Mouse (Mus musculus): ENCODE measurements around the gene Cilp.
"Not testable (repeated sequence)": the region's sequence is repeated elsewhere in the genome, so short reads cannot be mapped to it uniquely, and the experiment has no call there.

Cilp gene

DNA sequence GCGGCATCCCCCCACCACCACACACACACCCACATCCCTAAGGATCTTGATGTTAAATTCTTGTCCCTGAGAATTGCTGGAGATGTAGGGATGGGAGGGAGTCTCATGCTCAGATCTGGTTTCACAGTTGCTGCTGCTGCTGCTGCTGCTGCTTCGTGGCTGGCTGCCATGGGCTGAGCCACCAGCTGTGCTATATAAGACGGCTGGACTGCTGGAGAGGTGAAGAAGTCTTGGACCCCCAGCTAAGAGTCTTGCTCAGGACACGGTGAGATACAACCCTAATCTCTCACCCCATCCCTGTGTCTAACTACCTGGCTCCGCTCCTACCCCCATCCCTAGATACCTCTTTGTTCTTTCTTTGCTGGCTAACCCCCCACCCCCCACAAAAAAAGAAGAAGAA is at the start of gene Cilp:
Cilp (plus strand) TSS at position 222 of the 400 bp plus-strand sequence.
- DNase-seq (ENCODE audit: low spot score) = no peak

DNA sequence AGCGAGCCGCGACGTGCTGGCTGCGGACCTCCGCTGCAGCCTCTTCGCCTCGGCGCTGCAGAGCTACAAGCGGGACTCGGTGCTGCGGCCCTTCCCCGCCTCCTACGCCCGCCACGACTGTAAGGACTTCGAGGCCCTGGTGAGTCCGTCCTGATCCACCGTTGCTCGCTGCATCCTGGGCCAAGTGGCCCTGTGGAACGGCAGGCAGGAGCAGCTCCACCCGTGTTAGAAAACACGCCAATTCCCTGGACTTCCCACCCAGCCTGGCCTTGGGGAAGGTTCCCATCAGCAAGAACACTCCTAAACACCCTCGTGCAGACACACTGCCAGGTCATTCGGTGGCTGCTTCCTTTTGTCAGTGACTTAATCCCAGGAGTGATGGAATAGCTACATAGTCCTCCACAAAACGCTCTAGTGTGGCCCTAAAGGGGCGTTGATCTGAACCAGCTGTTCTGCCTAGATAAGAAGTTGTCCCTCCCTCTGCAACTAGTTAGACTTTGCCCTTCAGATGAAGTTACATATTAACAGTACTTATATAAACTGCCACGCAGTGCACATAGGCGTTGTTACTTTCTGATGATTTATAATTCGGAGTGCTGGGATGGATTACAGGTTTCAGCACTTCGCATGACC is 49.4 kb upstream of the Cilp start:
- no peak for DNase-seq (ENCODE audit: low spot score)

DNA sequence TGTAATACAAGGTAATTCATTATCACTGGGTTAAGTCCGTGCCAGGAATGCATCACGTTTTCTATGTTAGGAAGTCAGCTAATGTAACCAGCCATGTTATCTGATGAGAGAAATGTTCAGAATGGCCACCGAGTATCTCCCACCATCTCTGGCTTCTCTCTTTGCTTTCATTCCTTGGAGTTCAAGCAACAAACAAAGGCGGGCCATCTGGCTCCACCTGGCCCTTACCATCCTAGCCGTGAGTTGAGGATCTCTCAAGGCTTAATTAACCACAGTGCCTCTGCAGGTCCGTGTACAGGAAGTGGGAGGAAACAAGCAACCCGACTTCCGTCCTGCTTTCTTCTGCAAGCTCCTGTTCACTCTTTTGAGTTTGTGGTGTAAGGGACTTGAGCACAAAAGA is 48.0 kb upstream of the Cilp start:
- DNase-seq (ENCODE audit: low spot score) = no peak

DNA sequence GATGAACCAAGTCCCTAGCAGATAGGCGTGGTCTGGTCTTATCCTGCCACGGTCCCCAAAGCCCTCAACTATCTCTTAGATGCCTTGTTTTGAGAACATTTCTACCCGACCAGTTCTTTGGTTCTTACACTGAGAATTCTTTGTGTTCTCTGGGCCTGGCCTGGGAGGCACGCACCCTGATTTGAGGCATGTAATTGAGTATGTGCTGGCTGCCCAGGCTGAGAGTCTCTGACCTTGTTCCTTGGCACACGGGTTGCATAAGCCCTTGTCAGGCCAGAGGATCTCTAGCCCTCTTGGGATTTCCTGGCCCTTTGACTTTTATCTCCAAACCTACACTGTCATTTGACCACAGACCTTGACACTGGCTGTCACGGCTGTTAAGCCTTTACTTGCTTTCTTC is 47.3 kb upstream of the Cilp start:
- DNase-seq (ENCODE audit: low spot score) = no peak

DNA sequence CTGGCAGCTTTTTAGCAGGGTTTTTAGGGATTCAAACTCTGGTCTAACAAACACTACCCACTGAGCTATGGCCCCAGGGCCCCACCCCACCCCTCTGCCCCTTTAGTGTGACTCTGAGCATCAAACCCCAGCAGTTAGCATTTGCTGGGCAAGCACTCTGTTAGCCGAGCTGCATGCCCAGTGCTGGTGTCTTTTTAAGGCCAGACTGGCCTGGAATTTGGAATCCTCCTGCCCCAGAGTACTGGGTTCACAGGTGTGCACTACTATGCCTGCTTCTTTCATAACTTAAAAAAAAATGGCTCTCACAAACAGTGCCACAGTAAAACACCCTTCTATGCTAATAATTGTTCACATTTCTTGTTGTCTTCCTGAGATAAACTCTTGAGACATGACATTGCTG is 46.1 kb upstream of the Cilp start:
- DNase-seq (ENCODE audit: low spot score) = no peak

DNA sequence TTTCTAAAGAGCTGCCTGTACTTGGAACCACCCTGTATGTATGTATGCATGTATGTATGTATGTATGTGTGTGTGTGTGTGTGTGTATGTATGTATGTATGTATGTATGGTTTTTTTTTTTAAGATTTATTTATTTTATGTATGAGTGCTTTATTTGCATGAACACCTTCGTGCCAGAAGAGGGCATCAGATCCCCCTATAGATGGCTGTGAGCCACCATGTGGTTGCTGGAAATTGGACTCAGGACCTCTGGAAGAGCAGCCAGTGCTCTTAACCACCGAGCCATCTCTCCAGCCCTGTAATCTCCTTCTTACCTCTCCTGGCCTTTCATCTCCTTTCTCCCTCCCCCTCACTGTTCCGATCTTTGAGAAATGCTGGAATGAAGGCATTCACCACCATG is 44.6 kb upstream of the Cilp start:
- not testable (repeated sequence) for DNase-seq (ENCODE audit: low spot score)

DNA sequence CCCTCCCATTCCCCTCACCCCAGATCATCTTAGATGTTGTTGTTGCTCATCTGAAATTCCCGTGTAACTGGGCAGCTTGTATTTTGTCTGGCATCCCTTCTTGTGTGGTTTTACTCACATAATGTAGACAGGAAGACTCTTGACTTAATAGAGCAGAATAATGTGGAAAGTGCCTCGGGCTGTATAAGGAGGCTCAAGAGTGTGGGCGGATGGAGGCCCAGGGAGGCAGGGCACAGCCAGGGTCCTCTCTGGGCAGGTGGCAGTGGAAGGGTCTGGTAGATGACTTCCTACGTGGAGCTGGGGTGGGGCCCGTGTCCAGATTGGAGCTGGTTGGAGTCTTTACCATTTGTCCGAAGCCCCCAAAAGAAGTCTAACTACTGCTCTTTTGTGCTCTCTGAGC is 41.1 kb upstream of the Cilp start:
- DNase-seq (ENCODE audit: low spot score) = no peak

DNA sequence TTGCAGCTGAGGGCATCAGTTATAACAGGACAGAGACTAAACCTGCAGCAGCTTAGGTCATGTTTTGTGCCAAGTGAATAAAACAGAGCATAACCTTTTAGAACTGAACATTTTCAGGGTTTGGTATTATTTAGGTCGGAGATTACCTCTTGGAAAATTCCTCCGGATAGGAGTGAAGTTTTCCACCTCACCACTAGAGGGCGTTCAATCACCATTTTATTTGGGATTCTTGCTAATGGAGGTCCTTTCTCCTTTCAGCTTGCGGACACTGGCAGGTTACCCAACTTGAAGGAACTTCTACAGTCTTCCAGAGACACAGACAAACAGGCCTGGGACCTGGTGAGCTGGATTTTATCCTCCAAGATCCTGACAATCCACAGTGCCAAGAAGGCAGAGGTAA is 39.2 kb upstream of the Cilp start:
- DNase-seq (ENCODE audit: low spot score) = peak; percentile 57

DNA sequence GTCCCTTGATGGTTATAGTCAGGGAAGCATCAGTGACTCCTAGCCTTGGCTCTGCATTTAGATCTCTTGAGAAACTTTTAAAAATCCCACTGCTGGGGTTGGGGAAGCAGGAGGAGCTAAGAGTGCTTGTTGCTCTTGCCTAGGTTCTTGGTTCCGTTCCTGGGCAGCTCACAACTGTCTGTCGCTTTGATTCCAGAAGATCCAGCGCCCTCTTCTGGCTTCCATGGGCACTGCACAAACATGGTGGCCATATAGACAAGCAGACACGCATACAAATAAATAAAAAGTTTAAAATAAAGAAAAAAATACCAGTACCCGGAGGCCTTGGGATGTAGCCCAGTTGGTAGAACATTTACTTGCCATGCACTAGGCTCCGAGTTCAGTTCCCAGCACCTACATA is 34.7 kb upstream of the Cilp start:
- DNase-seq (ENCODE audit: low spot score) = no peak

DNA sequence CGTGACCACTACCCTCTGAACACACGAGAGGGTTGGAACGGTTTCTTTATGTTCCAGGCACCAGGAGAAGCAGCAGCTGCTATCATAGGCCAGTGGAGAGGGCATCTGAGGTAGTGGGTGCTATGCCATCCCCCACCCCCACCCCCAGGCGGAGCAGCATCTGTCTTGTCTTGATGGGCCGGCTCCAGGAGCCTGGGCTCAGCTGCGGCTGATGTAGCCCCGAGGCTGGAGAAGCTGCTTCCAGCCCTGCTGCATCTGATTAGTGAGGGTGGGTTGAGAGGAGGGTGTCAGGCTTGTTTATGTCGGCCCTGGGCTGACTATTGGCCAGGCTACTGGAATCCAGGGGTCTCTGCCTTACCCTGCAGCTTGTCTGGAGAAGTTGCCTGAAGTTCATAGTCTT is 33.7 kb upstream of the Cilp start:
- DNase-seq (ENCODE audit: low spot score) = no peak

DNA sequence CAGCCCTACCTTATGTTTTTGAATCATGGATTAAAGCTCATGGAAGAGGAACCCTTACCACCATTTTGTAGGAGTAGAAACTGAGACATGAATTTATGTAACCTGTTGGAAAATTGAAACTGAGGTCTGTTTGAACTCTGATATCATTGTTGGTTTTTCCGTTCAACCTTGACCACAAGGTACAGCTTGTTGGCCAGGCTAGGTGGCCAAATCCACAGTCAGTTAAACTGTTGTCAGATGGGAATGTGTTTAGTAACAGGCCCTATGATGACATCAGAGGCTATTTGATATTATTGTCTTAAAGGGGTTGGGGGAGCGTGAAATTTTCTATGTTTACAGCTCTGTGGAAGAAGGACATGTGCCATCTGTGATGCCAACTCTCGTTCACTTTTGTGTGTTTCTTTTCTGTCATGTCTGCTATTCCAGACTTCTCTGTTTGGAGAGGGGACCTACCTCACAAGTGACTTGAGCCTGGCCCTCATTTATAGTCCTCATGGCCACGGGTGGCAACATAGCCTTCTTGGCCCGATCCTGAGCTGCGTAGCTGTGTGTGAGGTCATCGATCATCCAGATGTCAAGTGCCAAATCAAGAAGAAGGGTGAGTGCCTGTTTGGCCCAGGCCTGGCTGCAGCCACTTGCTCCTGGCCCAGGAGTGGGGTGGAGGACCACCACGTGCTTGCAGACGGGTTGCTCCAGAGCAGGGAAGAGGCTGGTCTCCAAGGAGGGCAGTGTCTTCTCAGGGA is 31.6 kb upstream of the Cilp start:
- no peak for DNase-seq (ENCODE audit: low spot score)

DNA sequence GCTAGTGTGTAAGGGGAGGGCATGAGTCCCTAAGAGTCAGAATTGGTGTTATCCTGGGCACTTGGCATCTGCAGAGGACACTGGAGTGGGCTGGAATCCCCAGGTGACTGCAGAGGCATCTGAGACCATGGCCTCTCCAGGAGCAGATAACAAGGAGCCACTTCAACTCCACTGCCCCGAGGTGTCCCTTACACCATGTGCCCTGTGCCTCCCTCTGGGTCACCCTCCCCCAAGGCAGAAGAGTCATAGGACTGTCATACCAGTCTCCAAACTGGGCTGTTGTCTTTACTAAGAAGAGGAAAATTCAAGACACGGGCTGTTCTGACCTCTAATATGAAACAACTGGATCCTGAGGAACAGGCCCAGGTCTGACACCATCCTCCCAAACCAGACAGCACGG is 30.2 kb upstream of the Cilp start:
- no peak for DNase-seq (ENCODE audit: low spot score)

DNA sequence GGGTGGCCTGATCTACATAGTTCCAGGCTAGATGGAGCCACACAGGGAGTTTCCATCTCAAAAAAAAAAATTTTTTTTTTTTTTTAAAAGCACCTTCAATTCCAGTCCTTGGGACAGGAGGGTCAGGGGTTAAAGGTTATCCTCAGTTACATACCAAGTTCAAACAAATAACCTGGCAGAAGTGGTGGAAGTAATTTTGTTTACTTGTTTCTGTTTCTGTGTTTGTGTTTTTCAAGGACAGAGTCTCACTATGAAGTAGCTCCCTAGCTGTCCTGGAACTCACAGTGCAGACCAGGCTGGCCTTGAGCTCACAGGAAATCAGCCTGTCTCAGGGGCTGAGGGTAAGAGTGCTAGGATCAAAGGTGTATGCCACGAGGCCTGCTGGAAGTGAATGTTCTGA is 29.4 kb upstream of the Cilp start:
- DNase-seq (ENCODE audit: low spot score) = no peak

DNA sequence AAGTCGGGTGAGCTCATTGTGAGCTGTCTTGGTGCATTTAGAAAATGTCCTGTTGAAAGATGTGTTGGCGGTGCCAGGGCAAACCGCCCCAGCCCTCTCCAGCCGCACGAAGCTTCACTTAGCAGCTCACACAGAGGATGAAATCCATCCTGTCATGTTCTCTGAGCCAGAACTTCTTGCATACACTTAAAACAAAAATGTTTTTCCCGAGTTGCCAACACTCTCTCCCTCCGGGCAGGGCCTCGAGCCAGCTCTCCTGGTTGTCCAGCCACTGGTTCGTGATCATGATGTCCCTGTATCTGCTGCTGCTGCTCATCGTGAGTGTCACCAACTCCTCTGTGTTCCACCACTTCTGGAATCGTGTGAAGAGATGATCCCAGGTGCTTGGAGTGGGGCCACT is 27.4 kb upstream of the Cilp start:
- no peak for DNase-seq (ENCODE audit: low spot score)

DNA sequence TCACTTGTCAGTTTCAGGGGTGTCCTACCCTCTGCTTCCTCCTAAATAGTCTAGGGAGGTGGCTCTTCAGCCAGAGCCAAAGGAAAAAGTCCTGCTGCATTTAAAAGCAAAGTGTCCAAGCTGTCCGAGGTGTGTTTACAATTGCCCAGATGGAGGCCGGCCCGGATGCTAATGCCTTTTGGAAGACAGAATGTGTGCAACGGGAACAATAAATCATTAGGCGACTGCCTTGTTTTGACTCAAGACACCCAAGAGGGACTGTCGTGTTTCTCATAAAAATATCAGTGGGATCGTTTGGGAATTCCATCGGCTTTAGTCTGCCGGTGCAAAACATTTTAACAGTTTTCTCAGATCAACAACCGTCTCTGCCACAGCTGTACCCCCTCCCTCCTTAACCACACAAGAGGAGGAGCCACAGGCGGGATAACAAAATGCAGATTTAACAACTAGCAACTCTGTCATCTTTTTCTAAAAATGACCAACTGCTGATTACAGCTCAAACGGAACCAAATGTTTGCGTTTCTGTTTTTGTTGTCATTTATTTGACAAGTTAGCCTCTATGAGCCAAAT is 26.7 kb upstream of the Cilp start:
- DNase-seq (ENCODE audit: low spot score) = no peak

DNA sequence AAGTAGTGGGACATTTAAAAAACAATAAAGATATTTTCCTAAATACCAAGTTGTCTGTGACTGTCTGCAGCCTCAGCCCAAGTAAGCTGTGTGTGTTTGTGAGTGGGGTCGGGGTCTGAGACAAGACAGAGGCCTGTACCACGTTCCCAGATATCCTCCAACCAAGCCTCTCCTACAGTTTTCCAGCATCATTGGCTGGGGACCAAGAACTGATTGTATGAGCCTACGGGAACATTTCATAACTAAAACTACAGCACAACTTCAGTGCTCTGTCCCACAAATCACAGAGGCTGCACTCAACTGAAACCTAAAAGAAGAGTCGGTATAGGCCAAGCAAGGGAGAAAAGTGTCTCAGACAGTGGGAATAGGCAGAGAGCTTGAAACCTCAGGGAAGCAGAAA is 25.8 kb upstream of the Cilp start:
- DNase-seq (ENCODE audit: low spot score) = no peak

DNA sequence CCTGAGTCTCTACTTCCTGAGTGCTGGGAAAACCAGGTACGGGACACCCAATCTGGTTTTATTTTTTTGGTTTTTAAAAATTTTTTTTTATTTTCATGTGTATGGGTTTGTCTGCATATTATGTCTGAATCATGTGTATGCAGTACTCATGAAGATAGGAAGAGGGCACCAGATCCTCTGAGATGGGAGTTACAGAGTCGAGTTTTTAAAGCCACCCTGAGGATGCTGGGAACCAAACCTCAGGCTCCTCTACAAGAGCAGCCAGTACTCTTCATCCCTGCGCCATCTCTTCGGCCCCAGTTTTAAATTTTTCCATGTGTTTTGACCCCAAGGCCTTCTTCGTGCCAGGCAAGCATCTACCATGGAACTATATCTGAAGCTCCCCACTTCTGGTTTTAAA is 25.2 kb upstream of the Cilp start:
- DNase-seq (ENCODE audit: low spot score) = no peak

DNA sequence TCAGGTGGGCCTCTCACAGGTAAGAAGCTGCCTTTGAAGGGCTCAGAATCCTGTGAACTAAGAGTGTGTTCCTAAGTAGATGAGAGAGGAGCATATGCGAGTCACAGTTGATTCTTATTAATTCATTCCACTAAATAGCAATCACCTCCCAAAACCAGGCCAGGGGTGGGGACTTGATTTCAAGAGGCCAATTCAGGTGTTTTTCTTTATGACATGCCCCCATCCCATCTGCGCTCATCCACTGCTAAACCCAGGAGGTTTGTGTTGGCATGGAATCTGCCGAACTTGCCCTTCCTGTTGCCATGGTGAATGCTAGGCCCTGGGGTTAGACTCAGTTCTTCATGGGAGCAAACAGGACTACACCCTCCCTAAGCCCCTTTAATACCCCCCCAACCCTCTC is 24.4 kb upstream of the Cilp start:
- DNase-seq (ENCODE audit: low spot score) = no peak

DNA sequence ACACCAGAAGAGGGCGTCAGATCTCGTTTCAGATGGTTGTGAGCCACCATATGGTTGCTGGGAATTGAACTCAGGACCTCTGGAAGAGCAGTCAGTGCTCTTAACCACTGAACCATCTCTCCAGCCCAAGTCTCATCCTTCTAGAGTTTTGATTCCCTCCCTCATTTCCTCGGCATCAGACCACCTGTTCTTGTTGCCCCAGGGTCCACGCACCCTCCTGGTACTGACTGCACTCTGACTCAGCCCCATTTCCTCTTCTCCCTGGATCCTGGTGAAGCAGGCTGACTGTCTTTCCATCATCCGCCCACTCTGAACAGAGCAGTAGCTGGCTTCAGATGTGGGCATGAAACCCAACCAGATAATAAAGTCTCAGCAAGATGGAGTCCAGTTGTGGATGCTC is 23.0 kb upstream of the Cilp start:
- DNase-seq (ENCODE audit: low spot score) = no peak

DNA sequence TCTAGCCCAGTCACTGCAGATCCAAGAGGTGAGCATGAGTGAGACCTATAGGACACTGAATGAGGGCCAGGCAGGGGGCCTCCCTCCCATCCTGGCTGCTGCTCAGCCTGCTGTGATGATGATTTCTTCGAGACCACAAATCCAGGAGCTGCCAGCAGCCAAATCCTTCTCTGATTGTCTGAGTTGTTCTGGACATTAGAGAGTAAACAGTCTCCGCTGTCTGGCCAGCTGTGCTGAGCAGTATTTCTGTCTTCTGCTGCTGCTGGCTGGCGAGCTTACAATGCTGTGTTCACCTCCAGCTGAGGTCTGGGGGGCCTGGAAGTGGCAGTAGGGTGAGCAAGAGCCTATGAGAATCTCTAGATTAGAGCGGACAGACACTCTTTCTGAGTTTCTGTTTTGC is 21.7 kb upstream of the Cilp start:
- no peak for DNase-seq (ENCODE audit: low spot score)

DNA sequence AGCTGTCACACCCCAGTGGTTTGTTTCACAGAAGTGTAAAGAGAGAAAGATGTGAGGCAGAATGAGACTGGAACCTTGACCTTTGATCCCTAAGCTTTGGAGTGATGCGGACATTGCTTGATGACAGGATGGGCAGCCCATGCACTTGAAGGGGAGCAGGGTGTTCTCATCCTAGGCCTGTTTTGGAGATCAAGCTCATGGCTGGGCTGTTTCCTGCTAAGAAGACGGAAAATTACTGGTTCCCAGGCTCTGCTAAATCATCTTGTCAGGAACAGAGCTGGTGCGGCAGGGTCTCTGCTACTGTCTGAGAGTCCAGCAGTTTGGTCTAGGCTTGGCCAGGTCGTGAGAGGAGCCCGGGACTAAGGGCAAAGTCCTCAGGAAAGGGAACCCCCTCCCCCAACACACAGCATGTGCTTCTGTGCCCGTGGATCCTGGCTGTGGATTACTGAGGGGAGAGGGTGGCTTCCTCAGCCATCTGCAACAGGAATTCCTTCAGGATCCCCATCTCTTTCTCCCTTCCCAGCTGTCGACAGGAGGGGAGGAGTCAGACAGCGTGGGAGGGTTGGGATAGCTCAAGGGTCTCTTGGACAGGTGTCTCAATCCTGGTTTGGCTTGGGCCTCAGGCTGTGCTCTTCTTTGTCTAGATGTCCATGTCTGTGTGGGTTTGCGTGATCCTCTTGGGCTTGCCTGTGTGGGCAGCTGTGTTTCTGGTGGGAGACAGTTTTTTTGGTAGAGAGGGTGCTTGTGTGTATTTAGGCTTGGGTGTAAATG is 20.8 kb upstream of the Cilp start:
- DNase-seq (ENCODE audit: low spot score) = no peak

DNA sequence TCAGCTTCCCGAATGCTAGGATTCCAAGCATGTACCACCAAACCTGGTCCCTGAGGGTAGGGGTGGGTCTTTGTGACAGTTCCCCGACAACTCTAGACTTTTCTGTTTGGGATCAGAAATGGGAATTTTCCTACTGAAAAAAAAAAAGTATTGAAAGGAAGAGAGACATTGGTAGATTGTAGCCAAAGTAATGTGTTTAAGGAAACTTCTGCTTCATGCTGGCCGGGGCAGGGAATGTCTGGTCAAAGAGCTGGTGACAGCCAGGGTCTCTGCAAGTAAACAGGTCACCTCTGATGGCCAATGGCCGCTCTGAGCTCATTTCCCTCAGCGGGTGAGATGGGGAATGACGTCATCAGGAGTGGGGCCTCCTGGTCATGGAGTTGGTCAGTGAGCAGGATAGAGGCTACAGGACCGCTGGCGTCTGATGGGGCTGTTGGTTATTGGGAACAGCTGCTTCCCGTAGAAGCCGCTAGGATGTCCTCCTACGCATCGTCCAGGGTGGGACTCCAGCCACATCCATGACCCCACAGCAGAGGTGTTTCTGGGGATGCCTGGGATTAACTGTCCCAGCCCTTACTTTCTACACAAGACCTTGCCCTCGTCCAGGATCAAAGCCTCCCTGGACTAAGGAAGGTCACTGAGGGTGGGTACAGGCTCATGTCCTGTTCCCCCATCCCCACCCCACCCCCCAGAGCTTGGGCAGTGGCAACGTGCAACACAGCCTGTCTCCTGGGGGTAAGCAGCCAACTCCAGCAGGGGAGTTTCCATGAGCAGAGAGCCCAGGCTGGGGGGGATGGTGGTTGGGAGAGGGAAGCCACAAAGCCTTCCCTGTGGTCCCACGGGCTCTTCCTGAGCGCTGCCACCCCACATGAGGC is 17.2 kb upstream of the Cilp start:
- DNase-seq (ENCODE audit: low spot score) = peak; percentile 34
